Mouse (Mus musculus) CD4-positive helper T cell, adult 2 months (primary cell): ENCODE results near the gene Olfr1226.
"Not testable (repeated sequence)": the region's sequence is repeated elsewhere in the genome, so short reads cannot be mapped to it uniquely, and the experiment has no call there.

Experiments
- DNase-seq: peaks from one replicate; pipeline ENCODE4 v3.0.0-alpha.2; 2012; ENCODE audit warnings: low read depth, missing footprints, low spot score

The Olfr1226 gene

DNA sequence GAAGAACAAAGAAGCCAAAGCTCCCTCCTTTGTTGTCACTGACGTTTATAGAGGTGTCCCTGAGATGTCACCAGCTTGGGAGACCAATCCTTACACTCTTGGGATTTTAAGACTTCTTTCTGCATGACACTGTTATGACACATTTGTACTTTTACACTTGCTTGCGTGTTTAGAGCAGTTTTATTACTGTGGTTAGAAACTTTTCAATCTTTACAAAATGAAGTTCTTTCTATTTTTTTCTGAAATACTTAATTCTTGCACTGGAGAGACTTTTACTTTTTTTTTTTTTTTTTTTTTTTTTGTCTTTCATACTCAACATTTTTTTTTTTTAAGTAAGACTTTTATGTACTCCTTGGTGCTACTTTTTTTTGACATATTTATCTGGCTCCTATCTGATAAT lies at the start of gene Olfr1226:
Olfr1226 (minus strand) TSS at position 101 of the 400 bp plus-strand sequence.
- DNase-seq, result no peak

DNA sequence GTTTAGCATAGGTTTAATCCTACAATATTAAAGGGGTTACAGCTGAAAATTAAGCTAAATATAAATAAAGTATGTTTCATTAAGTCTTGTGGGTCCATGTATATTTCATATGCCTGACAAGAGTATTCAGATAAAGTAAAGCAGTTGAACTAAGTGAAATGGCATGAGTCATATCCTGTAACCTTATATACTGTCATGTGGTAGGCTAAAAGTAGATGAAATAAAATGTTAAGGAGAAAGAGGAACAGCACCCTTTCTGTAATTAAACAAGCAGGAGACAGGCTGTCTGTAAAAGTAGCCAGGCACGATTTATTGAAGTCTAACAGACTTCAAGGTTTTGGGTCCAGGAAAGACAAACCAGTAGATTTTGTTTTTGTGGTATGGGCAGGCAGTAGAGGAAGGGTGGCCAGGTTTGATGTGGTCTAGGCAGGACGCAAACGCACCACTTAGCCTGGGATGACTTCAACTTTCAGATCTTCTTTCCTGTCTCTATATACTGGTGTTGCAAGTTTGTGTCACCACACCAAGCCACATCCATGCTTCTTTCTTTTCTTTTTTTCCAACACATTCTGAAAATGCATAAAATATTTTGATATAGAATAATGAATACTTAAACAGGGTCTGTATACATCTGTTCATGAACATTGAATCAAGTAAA lies 3.4 kb downstream of the Olfr1226 start:
- DNase-seq, result no peak

DNA sequence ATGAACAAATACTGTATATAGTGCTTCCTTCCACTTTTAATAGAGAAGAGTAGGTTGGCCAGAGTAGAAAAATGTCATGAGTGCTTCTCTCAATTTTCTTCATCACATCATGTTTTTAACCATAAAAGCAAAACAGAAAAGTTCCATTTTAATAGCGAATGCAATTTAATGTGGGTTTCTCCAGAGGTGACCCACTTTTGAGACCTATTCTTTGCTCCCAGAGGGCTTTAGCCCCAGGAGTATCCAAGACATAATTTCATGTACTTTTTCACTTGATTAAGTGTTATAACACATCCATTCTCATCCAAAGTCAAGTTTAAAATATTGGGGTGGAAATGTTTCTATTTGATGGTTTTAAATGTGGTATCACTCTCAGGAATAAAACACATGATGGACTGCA lies 25.3 kb downstream of the Olfr1226 start, which contains the start of gene Olfr1225:
Olfr1225 (minus strand) TSS at position 101 of the 400 bp plus-strand sequence.
- DNase-seq, result no peak

DNA sequence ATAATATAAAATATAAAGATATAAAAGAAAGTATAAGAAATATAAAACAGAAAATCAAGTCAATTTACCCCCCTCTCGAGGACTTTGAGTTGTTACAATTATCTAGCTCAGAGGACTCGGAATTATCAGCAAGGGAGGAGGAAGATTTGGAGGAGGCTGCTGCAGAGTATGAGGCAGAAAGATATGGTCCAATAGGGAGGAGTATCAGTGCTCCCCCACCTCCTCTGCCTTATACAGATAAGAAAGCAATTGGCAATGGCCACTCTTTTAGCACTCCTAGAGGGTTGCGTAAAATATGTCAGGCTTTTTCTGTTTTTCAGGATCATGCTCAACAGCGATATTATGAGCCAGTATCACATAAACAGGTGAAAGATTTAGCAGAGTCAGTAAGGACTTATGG lies 35.1 kb downstream of the Olfr1226 start:
- DNase-seq, result not testable (repeated sequence)

DNA sequence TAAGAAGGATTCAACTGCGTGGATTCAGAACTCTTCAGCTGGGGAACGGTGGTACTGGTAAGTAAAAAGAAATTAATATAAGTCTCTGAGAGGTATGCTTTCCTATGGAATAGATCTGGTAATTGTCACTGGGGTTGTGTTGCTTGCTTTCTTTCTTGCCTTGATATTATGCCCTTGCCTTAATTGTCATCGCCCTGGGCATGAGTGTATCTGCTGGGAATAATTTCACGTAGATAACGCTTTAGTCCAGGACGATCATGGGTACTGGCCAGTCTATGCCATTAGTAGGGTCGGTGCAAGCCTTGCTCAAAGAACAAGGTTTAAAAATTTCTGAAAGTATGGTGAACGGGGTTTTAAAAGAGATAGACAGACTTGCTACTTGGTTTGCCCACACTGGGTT lies 35.9 kb downstream of the Olfr1226 start, which contains the start of gene Olfr1224-ps1:
Olfr1224-ps1 (minus strand) TSS at position 101 of the 400 bp plus-strand sequence.
- DNase-seq, result not testable (repeated sequence)

DNA sequence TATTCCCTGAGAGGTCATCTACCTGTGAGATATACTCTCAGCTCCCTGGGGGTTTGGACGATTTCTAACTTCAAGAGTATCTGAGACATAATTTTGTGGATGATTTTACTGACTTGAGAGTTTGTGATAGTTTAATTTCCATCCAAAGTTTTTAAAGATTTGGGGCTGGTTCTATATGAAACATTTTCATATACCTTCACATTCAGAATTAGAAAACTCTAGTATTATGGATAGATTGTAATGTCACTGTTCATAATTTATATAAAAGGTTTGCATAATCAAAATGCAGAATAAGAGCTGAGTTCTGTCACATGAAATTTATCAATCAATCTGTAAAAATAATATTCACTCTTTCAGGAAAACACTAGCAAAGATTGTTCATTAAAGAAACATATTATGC lies 48.4 kb downstream of the Olfr1226 start, which contains the start of gene Olfr1223:
Olfr1223 (minus strand) TSS at position 101 of the 400 bp plus-strand sequence.
- no peak for DNase-seq
